Mouse (Mus musculus): Measurements from ENCODE around the gene Akr1e1. TPM values are rescaled to one million over a fixed set of nuclear protein-coding genes. Genes with fewer than 3 reads are reported as not detected.
"Not testable (repeated sequence)": the region's sequence is repeated elsewhere in the genome, so short reads cannot be mapped to it uniquely, and the experiment has no call there.

Akr1e1 gene
- polyA plus RNA-seq, 2 experiments: 7.9 to 16.6 TPM

DNA sequence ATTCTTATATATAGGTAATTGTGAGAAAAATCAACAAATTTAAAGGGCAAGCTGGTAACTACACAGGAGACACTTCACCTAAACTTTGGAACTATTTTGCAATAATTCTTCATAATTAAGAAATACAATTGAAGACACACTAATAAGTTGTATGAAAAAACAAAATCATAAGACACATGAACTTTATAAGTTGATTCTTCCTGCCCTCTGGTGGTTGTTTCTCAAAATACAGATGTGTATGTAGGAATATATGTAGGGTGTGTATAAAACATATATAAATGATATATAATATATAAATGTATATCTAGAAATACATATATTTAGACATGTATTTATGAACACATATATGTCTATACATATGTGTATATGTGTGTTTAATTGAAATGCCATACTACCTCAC lies 1.9 kb upstream of the Akr1e1 start:
- Histone ChIP-seq H3K4me3 (ENCODE audit: insufficient read depth in 1 of 2, low read depth in 2 of 2, low read length in 2 of 2) (no peak overlapping the region), H3K4me1 (replicated peaks; ENCODE audit: control insufficient read depth in 2 of 2, insufficient read depth in 2 of 2, low read length in 1 of 2) (peaks cover 0 to 2% of the 10 kb centered on the region in 2 experiments; a peak in 1 of 4 replicates), H3K9ac (replicated peaks) (no peak overlapping the region), H3K27me3 (ENCODE audit: control insufficient read depth, insufficient read depth, low read length) (no peaks in the 10 kb centered on the region), H3K36me3 (replicated peaks; ENCODE audit: control insufficient read depth, insufficient read depth, low read depth) (no peaks in the 10 kb centered on the region), H3K27ac (no peak overlapping the region), H3K4me2 (ENCODE audit: low read depth) (no peak overlapping the region), H3K9me3 (ENCODE audit: control insufficient read depth, low read length) (no peaks in the 10 kb centered on the region)
- TF ChIP-seq CTCF (IDR thresholded peaks at IDR 0.05; ENCODE audit: low read depth) (no peak), EP300 (IDR thresholded peaks at IDR 0.05; ENCODE audit: low read depth) (no peak)
- ATAC-seq (ENCODE audit: insufficient read depth) (no peak), DNase-seq (ENCODE audit: low read depth in 3 of 3, low spot score in 3 of 3) (peak in 2 of 3 experiments; percentile 6 to 17)

DNA sequence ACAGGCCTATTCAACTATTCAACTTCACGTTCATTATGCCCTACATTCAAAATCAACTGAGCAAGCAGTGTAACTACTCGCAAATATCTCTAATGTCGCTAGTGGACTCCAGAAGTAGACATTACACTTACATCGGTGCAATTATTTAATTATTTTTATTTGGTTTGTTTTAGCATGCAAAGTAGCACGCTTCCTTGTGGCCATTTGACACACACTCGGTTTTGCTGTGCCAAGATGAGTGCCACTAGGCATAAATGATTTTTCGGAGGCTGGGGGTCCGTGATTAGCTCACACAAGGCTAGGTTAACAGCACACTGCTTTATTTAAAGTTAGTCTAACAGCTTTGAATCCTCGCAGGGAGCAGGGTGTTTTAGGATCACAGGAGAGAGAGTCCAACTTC lies 444 bp downstream of the Akr1e1 start:
- Histone ChIP-seq H3K36me3 (replicated peaks; ENCODE audit: control insufficient read depth, insufficient read depth, low read depth) (no peaks in the 10 kb centered on the region), H3K27ac (no peak overlapping the region), H3K4me3 (ENCODE audit: insufficient read depth in 1 of 2, low read depth in 2 of 2, low read length in 2 of 2) (peak overlapping the region; percentile 72 to 87), H3K4me1 (replicated peaks; ENCODE audit: control insufficient read depth in 2 of 2, insufficient read depth in 2 of 2, low read length in 1 of 2) (peaks cover 0 to 2% of the 10 kb centered on the region in 2 experiments; a peak in 1 of 4 replicates), H3K27me3 (ENCODE audit: control insufficient read depth, insufficient read depth, low read length) (no peaks in the 10 kb centered on the region), H3K9me3 (ENCODE audit: control insufficient read depth, low read length) (no peaks in the 10 kb centered on the region), H3K4me2 (ENCODE audit: low read depth) (peak overlapping the region; percentile 70), H3K9ac (replicated peaks) (peak overlapping the region; percentile 65)
- peak; percentile 26; the same call in 1 of the 2 replicates for ATAC-seq (ENCODE audit: insufficient read depth)
- WGBS (ENCODE audit: insufficient replicate concordance): 26% methylated on average over 9 of the region's 9 CpGs
- TF ChIP-seq EP300 (IDR thresholded peaks at IDR 0.05; ENCODE audit: low read depth): no peak
- DNase-seq (ENCODE audit: low read depth in 3 of 3, low spot score in 3 of 3): no peak

GRCm38 (mm10) chr13:4606821-4607220 lies 2.2 kb downstream of the Akr1e1 start:
- peaks cover 0 to 2% of the 10 kb centered on the region in 2 experiments; a peak in 1 of 4 replicates for H3K4me1 ChIP-seq (replicated peaks; ENCODE audit: control insufficient read depth in 2 of 2, insufficient read depth in 2 of 2, low read length in 1 of 2)
- no peaks in the 10 kb centered on the region for H3K9me3 ChIP-seq (ENCODE audit: control insufficient read depth, low read length)
- ATAC-seq (ENCODE audit: insufficient read depth): no peak
- TF ChIP-seq EP300 (IDR thresholded peaks at IDR 0.05; ENCODE audit: low read depth) (no peak), CTCF (IDR thresholded peaks at IDR 0.05; ENCODE audit: low read depth) (no peak)
- WGBS (ENCODE audit: insufficient replicate concordance): 66% methylated on average over 4 of the region's 4 CpGs
- no peak overlapping the region for H3K9ac ChIP-seq (replicated peaks)
- no peak overlapping the region for H3K27ac ChIP-seq
- no peak for DNase-seq (ENCODE audit: low read depth in 3 of 3, low spot score in 3 of 3)
- H3K36me3 ChIP-seq (replicated peaks; ENCODE audit: control insufficient read depth, insufficient read depth, low read depth): no peaks in the 10 kb centered on the region
- no peak overlapping the region for H3K4me3 ChIP-seq (ENCODE audit: insufficient read depth in 1 of 2, low read depth in 2 of 2, low read length in 2 of 2)
- H3K4me2 ChIP-seq (ENCODE audit: low read depth): no peak overlapping the region
- no peaks in the 10 kb centered on the region for H3K27me3 ChIP-seq (ENCODE audit: control insufficient read depth, insufficient read depth, low read length)

- not testable (repeated sequence) for H3K4me1 ChIP-seq (replicated peaks; ENCODE audit: control insufficient read depth in 2 of 2, insufficient read depth in 2 of 2, low read length in 1 of 2); ATAC-seq (ENCODE audit: insufficient read depth)
These were observed 5.5 kb downstream of the Akr1e1 start for GRCm38 (mm10) chr13:4603431-4603830.

DNA sequence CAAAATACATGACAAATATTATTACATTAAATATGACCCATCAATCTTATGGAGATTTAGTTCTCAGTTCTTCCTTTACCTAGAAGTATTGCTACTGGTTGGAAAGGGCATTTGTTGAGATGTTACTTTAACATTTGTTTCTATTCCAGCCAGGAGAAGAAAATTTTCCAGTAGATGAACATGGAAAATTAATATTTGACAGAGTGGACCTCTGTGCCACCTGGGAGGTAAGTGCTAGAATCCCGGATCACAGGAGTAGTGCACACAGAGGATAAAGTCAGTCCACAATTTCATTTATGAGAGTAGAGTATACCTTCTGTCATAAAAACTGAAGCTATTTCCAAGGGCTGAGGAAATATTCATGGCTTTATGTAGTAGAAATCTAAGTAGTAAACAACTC lies 32.1 kb downstream of the Akr1e1 start:
- WGBS (ENCODE audit: insufficient replicate concordance): 71% methylated on average over 1 of the region's 1 CpGs
- DNase-seq (ENCODE audit: low read depth in 3 of 3, low spot score in 3 of 3): no peak

More at GRCm38 (mm10) chr13:4603431-4603830, 5.5 kb downstream of the Akr1e1 start:
- H3K27ac ChIP-seq; H3K27me3 ChIP-seq (ENCODE audit: control insufficient read depth, insufficient read depth, low read length); H3K4me3 ChIP-seq (ENCODE audit: insufficient read depth in 1 of 2, low read depth in 2 of 2, low read length in 2 of 2); H3K4me2 ChIP-seq (ENCODE audit: low read depth); H3K36me3 ChIP-seq (replicated peaks; ENCODE audit: control insufficient read depth, insufficient read depth, low read depth); H3K9me3 ChIP-seq (ENCODE audit: control insufficient read depth, low read length); H3K9ac ChIP-seq (replicated peaks); DNase-seq (ENCODE audit: low read depth in 3 of 3, low spot score in 3 of 3): not testable (repeated sequence)
- WGBS (ENCODE audit: insufficient replicate concordance): 55% methylated on average over 3 of the region's 3 CpGs

More for the DNA sequence above, 32.1 kb downstream of the Akr1e1 start:
- Histone ChIP-seq H3K36me3 (replicated peaks; ENCODE audit: control insufficient read depth, insufficient read depth, low read depth) (no peaks in the 10 kb centered on the region), H3K9me3 (ENCODE audit: control insufficient read depth, low read length) (no peaks in the 10 kb centered on the region), H3K4me2 (ENCODE audit: low read depth) (no peak overlapping the region), H3K27ac (no peak overlapping the region), H3K4me1 (replicated peaks; ENCODE audit: control insufficient read depth in 2 of 2, insufficient read depth in 2 of 2, low read length in 1 of 2) (no peaks in the 10 kb centered on the region), H3K4me3 (ENCODE audit: insufficient read depth in 1 of 2, low read depth in 2 of 2, low read length in 2 of 2) (no peak overlapping the region), H3K27me3 (ENCODE audit: control insufficient read depth, insufficient read depth, low read length) (no peaks in the 10 kb centered on the region), H3K9ac (replicated peaks) (no peak overlapping the region)
- no peak for ATAC-seq (ENCODE audit: insufficient read depth)
- TF ChIP-seq CTCF (IDR thresholded peaks at IDR 0.05; ENCODE audit: low read depth) (no peak), EP300 (IDR thresholded peaks at IDR 0.05; ENCODE audit: low read depth) (no peak)
